In the genomic region with DNA sequence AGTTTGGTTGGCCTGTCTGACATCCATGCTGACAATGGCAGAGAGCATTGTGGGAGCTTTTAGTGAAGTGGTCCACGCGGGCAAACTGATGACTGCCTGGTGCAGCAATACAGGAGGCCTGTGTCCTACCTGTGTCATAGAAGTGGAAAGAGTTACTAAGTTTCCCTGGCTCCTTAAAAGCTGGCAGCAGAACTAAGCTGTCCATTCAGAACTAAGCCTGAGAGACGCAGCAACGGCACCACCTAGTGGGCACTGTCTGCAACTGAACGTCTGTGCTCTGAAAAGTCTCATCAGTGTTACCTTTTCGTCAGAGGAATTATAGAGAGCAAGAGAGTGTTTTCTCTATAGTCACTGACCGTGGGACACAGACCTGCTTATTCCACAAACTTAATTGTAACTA, we compare ENCODE assay signal across 9 mouse cellular contexts.
DNase-seq lines count a peak whose midpoint lies in the region; TF ChIP-seq lines count a peak whose summit lies in the region.
"Had no signal": no experiment of that assay in that cellular context is flagged by ENCODE, and none has a peak within 500 bp of the region (broad histone marks: within the 10 kb centered on the region; RNA-seq: fewer than 3 reads in every experiment).

No protein-coding gene starts in this region.

- no peak for TF ChIP-seq POLR2A in thymus, adult 2 months (IDR thresholded peaks at IDR 0.05; ENCODE audit: control insufficient read depth, extremely low read depth, insufficient read depth, low read length, poor library complexity)
- no peak for TF ChIP-seq POLR2A in kidney, adult 2 months (IDR thresholded peaks at IDR 0.05; ENCODE audit: low read depth, low read length)

- H3K4me1 ChIP-seq in thymus, adult 2 months (replicated peaks; ENCODE audit: control insufficient read depth, insufficient read depth, low read length), result no peaks in the 10 kb centered on the region
- H3K4me1 ChIP-seq in kidney, adult 2 months (ENCODE audit: control insufficient read depth, insufficient read depth, low read length), result no peaks in the 10 kb centered on the region

- no peak overlapping the region for H3K27ac ChIP-seq in thymus, adult 2 months (ENCODE audit: control insufficient read depth, insufficient read depth, low read length)
- H3K27ac ChIP-seq in kidney, adult 2 months (ENCODE audit: insufficient read depth, low read depth, low read length), result no peak overlapping the region

- intact Hi-C loops in left cerebral cortex, postnatal 4 days (cut with DNase I), result loop anchor here (5.0 kb wide), 1 partner anchor 375 kb away; no protein-coding TSS in a partner anchor

- H3K27me3 ChIP-seq in thymus, adult 2 months (ENCODE audit: control insufficient read depth, insufficient read depth, low read length), result no peaks in the 10 kb centered on the region
- H3K27me3 ChIP-seq in kidney, adult 2 months (replicated peaks; ENCODE audit: control insufficient read depth, insufficient read depth, low read length), result no peaks in the 10 kb centered on the region

- DNase-seq in thymus, adult 2 months, result peak; percentile 44
- DNase-seq in thymus, adult 18-20 months, result no peak
- peak; percentile 77 to 87 for DNase-seq in cerebellum, adult 18-20 months
- DNase-seq in forelimb bud, embryonic 11.5 days (ENCODE audit: low read depth, low spot score), result peak; percentile 72
- DNase-seq in kidney, adult 2 months, result peak; percentile 63
- DNase-seq in left cerebral cortex, postnatal 4 days, result peak; percentile 72
- DNase-seq in neural tube, embryonic 10.5 days (ENCODE audit: extremely low spot score, low spot score), result peak; percentile 74
- DNase-seq in thymus, postnatal 36 days, result peak; percentile 26 to 41

- 11% methylated on average over 7 of the region's 7 CpGs for WGBS in thymus, adult 2 months
- 6% methylated on average over 7 of the region's 7 CpGs for WGBS in kidney, adult 2 months

- no peaks in the 10 kb centered on the region for H3K36me3 ChIP-seq in thymus, adult 2 months (ENCODE audit: control insufficient read depth, insufficient read depth, low read length)
- H3K36me3 ChIP-seq in kidney, adult 2 months (ENCODE audit: control insufficient read depth, insufficient read depth, low read length), result no peaks in the 10 kb centered on the region

- H3K4me3 ChIP-seq in thymus, adult 2 months (ENCODE audit: control insufficient read depth, insufficient read depth, low read length), result no peak overlapping the region
- no peak overlapping the region for H3K4me3 ChIP-seq in kidney, adult 2 months (ENCODE audit: insufficient read depth, low read depth, low read length)
- H3K4me3 ChIP-seq: erythroblast, embryonic 14.5 days had no signal

- TF ChIP-seq CTCF in thymus, adult 2 months (IDR thresholded peaks at IDR 0.05; ENCODE audit: borderline replicate concordance, control insufficient read depth, extremely low read depth, insufficient read depth, low read length, poor library complexity), result no peak
- TF ChIP-seq CTCF in kidney, adult 2 months (conservative IDR thresholded peaks at IDR 0.05; ENCODE audit: insufficient read depth, insufficient read length, low read depth, low read length), result peak; percentile 96

Comparison
In these comparisons a context has a peak if more than half of its experiments do, and no peak if none do; other contexts are left out.
1. DNase-seq: peak in thymus, adult 2 months (single experiment), cerebellum, adult 18-20 months (2 of 2), forelimb bud, embryonic 11.5 days (single experiment), kidney, adult 2 months (single experiment), left cerebral cortex, postnatal 4 days (single experiment), neural tube, embryonic 10.5 days (single experiment) and thymus, postnatal 36 days (2 of 2); none in thymus, adult 18-20 months (0 of 2).